Mouse (Mus musculus): ENCODE data around the gene Nat9.

Gene Nat9

DNA sequence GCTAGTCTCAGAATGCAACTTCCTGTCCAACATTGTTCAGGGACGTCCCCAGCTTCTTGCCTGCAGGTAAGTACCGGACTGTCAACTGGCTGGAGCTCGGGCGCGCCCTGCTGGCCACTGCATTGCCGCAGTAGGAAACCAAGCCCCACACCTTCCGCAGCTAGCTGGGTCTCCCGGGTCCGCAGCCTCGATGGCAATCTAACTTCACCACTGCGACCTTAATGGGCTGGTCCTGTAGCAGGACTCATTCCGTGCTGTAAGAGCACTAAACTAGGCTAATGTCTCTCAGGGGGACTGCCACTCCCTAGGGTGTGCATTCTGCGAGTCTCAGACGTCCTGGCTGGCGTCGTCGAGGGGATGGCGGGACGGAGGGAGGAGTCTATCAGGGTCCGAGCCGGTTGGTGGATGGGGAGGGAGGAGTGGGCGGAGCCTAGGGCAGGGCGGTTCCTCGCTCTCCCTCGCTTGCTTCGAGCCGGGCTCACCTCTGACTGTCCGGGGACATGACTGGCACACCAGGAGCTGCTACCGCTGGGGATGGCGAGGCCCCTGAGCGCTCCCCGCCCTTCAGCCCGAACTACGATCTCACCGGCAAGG lies 33.9 kb downstream of the Nat9 start:
- peak; percentile 58 for DNase-seq (ENCODE audit: low read depth)

DNA sequence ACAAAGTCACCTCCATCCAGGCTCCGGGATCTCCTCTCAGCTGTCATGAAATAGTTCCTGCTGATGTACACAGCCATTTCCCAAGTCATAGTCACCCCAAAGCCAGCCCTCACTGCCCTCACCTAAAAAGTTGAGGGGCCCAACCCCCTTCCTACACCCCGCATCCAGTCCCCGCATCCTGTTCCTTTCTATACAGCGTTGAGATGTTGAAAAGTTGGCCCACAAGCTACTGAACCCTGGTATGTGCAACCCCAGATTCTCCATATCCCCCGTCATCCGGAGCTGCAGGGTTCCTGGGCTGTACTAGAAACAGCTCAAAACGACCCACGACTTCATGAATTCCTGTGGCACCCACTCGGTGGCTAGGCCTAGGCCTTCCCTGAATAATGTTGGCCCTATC lies 34.6 kb downstream of the Nat9 start:
- no peak for DNase-seq (ENCODE audit: low read depth)

- peak; percentile 64 for DNase-seq (ENCODE audit: low read depth)
Observed at GRCm38 (mm10) chr11:115151755-115152429, 35.8 kb downstream of the Nat9 start.

- no peak for DNase-seq (ENCODE audit: low read depth)
Observed at GRCm38 (mm10) chr11:115150741-115151254, 36.9 kb downstream of the Nat9 start.

DNA sequence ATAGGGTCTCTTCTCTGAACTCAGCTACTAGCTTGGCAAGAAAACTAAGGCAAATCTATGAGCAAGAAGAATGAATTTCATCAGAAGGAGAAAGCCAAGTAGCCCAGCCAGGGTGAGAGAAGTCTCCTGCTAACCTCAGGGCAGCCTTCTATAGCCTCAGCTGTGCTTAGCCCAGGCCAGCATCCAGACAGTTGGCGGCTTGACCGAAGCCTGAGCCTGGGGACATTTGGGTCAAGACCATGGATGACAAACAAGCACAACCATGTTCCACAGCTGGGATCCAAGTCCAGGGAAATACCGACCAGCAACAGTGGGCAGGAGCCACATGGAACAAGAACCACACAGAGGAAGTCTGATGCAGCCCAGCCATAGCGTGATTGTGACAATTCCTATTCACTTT lies 39.8 kb downstream of the Nat9 start:
- no peak for DNase-seq (ENCODE audit: low read depth)

GRCm38 (mm10) chr11:115141970-115142369 lies 45.7 kb downstream of the Nat9 start:
- DNase-seq (ENCODE audit: low read depth) = no peak

- DNase-seq (ENCODE audit: low read depth) = no peak
Observed at GRCm38 (mm10) chr11:115138597-115139262, 48.9 kb downstream of the Nat9 start.

GRCm38 (mm10) chr11:115133800-115134199 lies 53.9 kb downstream of the Nat9 start, which contains the start of gene Cd300lf:
Cd300lf (minus strand) TSS chr11:115133992.
- DNase-seq (ENCODE audit: low read depth) = no peak
